Mouse (Mus musculus) heart, postnatal 0 days (tissue): ENCODE results near the gene Tubgcp6. TPM values are rescaled to one million over a fixed set of nuclear protein-coding genes. Genes with fewer than 3 reads are reported as not detected.

ENCODE experiments used
- ATAC-seq: fragments of 200-750 bp; cut with Nextera tagmentation; 2 replicates; pipeline ENCODE4 v1.8.0; 2017; ENCODE audit warnings: low read depth, moderate number of reproducible peaks, moderate library complexity; ENCODE audit not compliant: insufficient read depth
- DNase-seq: peaks from one replicate; pipeline ENCODE4 v3.0.0-alpha.2; 2016; ENCODE audit warnings: low spot score
- H3K27ac ChIP-seq: fragments of 300-500 bp; sonication (generic); 2 replicates; pipeline ENCODE4 v1.5.1; 2014; ENCODE audit warnings: low read depth, mild to moderate bottlenecking
- H3K27me3 ChIP-seq: fragments of 300-500 bp; sonication (generic); 2 replicates; pipeline ENCODE4 v1.6.1; 2014; ENCODE audit warnings: low read length, mixed read lengths; ENCODE audit not compliant: control insufficient read depth, insufficient read depth
- H3K36me3 ChIP-seq: fragments of 300-500 bp; sonication (generic); replicated peaks from 2 replicates; pipeline ENCODE4 v1.6.1; 2014; ENCODE audit warnings: low read length, mixed read lengths; ENCODE audit not compliant: control insufficient read depth, insufficient read depth
- H3K4me1 ChIP-seq: fragments of 300-500 bp; sonication (generic); 2 replicates; pipeline ENCODE4 v1.6.1; 2014; ENCODE audit warnings: antibody characterized with exemption; ENCODE audit not compliant: control insufficient read depth, insufficient read depth
- H3K4me2 ChIP-seq: fragments of 300-500 bp; sonication (generic); 2 replicates; pipeline ENCODE4 v1.6.1; 2014; ENCODE audit warnings: low read depth, mild to moderate bottlenecking, low read length, moderate library complexity
- H3K4me3 ChIP-seq: fragments of 300-500 bp; sonication (generic); 2 replicates; pipeline ENCODE4 v1.5.1; 2014; ENCODE audit warnings: low read depth, low read length
- H3K9ac ChIP-seq: fragments of 300-500 bp; sonication (generic); replicated peaks from 2 replicates; pipeline ENCODE4 v1.6.1; 2014; ENCODE audit warnings: low read depth, low read length, mixed read lengths
- H3K9me3 ChIP-seq: fragments of 300-500 bp; sonication (generic); replicated peaks from 2 replicates; pipeline ENCODE4 v1.6.1; 2016; ENCODE audit warnings: low read length; ENCODE audit not compliant: control insufficient read depth
- CTCF ChIP-seq: IDR thresholded peaks from 2 replicates; pipeline ENCODE4 v1.5.1; 2016; ENCODE audit warnings: antibody characterized with exemption, control low read depth, low read depth
- EP300 ChIP-seq: IDR thresholded peaks from 2 replicates; pipeline ENCODE4 v1.6.1; 2016; ENCODE audit warnings: antibody characterized with exemption, low read depth
- WGBS: fragments of 180-500 bp; shearing (Covaris S2); extraction: QIAGEN DNeasy Blood & Tissue Kit; methylation state at CpG from one replicate; pipeline ENCODE4 v1.1.7; 2014; 5-methylcytosine and 5-hydroxymethylcytosine counted together
- polyA plus RNA-seq: library from polyadenylated mRNA; unstranded; fragments of >200 nt; fragmentation: Nextera tagmentation; extraction: Ambion mirVana; gene quantifications from 2 replicates; pipeline ENCODE4 v1.2.1, GENCODE M21; 2015
- total RNA-seq: library from RNA; depleted of rRNA; stranded (reverse); fragments of >200 nt; gene quantifications from 2 replicates; pipeline ENCODE4 v1.2.3, GENCODE M21; 2014; ENCODE audit warnings: low replicate concordance

The Tubgcp6 gene
- total and polyA plus RNA-seq, 2 experiments from 2014 or later, result 4.4 to 26.9 TPM

GRCm38 (mm10) chr15:89147024-89147423, 24.1 kb upstream of the Tubgcp6 start:
- WGBS, result 12% methylated on average over 15 of the region's 16 CpGs
- H3K36me3 ChIP-seq, result no peaks in the 10 kb centered on the region
- H3K9ac ChIP-seq, result no peak overlapping the region
- DNase-seq, result no peak
- H3K9me3 ChIP-seq, result no peaks in the 10 kb centered on the region
- peak overlapping the region; percentile 52 for H3K4me2 ChIP-seq
- H3K4me3 ChIP-seq, result peak overlapping the region; percentile 26
- peaks cover 54% of the 10 kb centered on the region for H3K27me3 ChIP-seq
- no peak overlapping the region for H3K27ac ChIP-seq
- no peak for ATAC-seq
- TF ChIP-seq CTCF, result no peak
- H3K4me1 ChIP-seq, result peaks cover 15% of the 10 kb centered on the region

GRCm38 (mm10) chr15:89146537-89146936, 23.6 kb upstream of the Tubgcp6 start:
- Histone ChIP-seq H3K27ac (no peak overlapping the region), H3K27me3 (peaks cover 56% of the 10 kb centered on the region), H3K4me3 (peak overlapping the region; percentile 26), H3K9ac (no peak overlapping the region), H3K4me2 (peak overlapping the region; percentile 52), H3K9me3 (no peaks in the 10 kb centered on the region), H3K4me1 (peaks cover 15% of the 10 kb centered on the region), H3K36me3 (no peaks in the 10 kb centered on the region)
- 2% methylated on average over 27 of the region's 27 CpGs for WGBS
- ATAC-seq (0 out of 2 replicates have a peak, but pooled peaks have one; percentile 31), DNase-seq (no peak)
- TF ChIP-seq CTCF (no peak), EP300 (no peak)

- Histone ChIP-seq H3K4me1 (peaks cover 15% of the 10 kb centered on the region), H3K9ac (no peak overlapping the region), H3K9me3 (no peaks in the 10 kb centered on the region), H3K27ac (no peak overlapping the region), H3K27me3 (peaks cover 60% of the 10 kb centered on the region), H3K4me3 (no peak overlapping the region), H3K36me3 (no peaks in the 10 kb centered on the region), H3K4me2 (no peak overlapping the region)
- DNase-seq, result no peak
- no peak for ATAC-seq
- WGBS, result 68% methylated on average over 24 of the region's 24 CpGs
- TF ChIP-seq CTCF, result no peak
- no peak for TF ChIP-seq EP300
These were observed 23.0 kb upstream of the Tubgcp6 start for GRCm38 (mm10) chr15:89145813-89146350.

GRCm38 (mm10) chr15:89144965-89145364, 22.1 kb upstream of the Tubgcp6 start:
- H3K27me3 ChIP-seq, result peaks cover 54% of the 10 kb centered on the region
- ATAC-seq, result no peak

GRCm38 (mm10) chr15:89143134-89143533, 20.2 kb upstream of the Tubgcp6 start:
- Histone ChIP-seq H3K36me3 (no peaks in the 10 kb centered on the region), H3K9me3 (no peaks in the 10 kb centered on the region), H3K9ac (no peak overlapping the region), H3K4me1 (peaks cover 12% of the 10 kb centered on the region), H3K4me3 (no peak overlapping the region), H3K27me3 (peaks cover 43% of the 10 kb centered on the region), H3K4me2 (no peak overlapping the region), H3K27ac (no peak overlapping the region)
- DNase-seq, result no peak
- WGBS, result 60% methylated on average over 2 of the region's 2 CpGs
- no peak for ATAC-seq
- TF ChIP-seq EP300 (no peak), CTCF (no peak)

More at GRCm38 (mm10) chr15:89144965-89145364, 22.1 kb upstream of the Tubgcp6 start:
- Histone ChIP-seq H3K4me3 (no peak overlapping the region), H3K27ac (no peak overlapping the region), H3K4me2 (no peak overlapping the region), H3K36me3 (no peaks in the 10 kb centered on the region), H3K9me3 (no peaks in the 10 kb centered on the region), H3K4me1 (peaks cover 15% of the 10 kb centered on the region), H3K9ac (no peak overlapping the region)
- no peak for TF ChIP-seq EP300
- TF ChIP-seq CTCF, result no peak
- DNase-seq, result no peak
- whole genome bisulfite sequencing, result 69% methylated on average over 11 of the region's 11 CpGs

- no peak overlapping the region for H3K4me3 ChIP-seq
- no peak overlapping the region for H3K4me2 ChIP-seq
- H3K27ac ChIP-seq, result no peak overlapping the region
- no peaks in the 10 kb centered on the region for H3K36me3 ChIP-seq
- peaks cover 10% of the 10 kb centered on the region for H3K4me1 ChIP-seq
- no peak for ATAC-seq
- peaks cover 33% of the 10 kb centered on the region for H3K27me3 ChIP-seq
- TF ChIP-seq CTCF, result no peak
- TF ChIP-seq EP300, result no peak
- DNase-seq, result no peak
- no peak overlapping the region for H3K9ac ChIP-seq
- H3K9me3 ChIP-seq, result no peaks in the 10 kb centered on the region
- 38% methylated on average over 4 of the region's 4 CpGs for WGBS
These were observed 19.0 kb upstream of the Tubgcp6 start for GRCm38 (mm10) chr15:89141905-89142304.
